Mouse (Mus musculus): ENCODE results near the gene Lrmda. TPM values are rescaled to one million over a fixed set of nuclear protein-coding genes. Genes with fewer than 3 reads are reported as not detected.

Lrmda gene
- total RNA-seq, 1 experiment from 2014 or later = 23.9 TPM

- ATAC-seq (replicated peaks in 1 of 2; ENCODE audit: insufficient read depth in 1 of 2, low FRiP score in 2 of 2, low TSS enrichment in 1 of 2, low read depth in 1 of 2, poor library complexity in 2 of 2, severe bottlenecking in 2 of 2) = no peak
Observed at GRCm38 (mm10) chr14:22928683-22929082, 909.2 kb downstream of the Lrmda start.

DNA sequence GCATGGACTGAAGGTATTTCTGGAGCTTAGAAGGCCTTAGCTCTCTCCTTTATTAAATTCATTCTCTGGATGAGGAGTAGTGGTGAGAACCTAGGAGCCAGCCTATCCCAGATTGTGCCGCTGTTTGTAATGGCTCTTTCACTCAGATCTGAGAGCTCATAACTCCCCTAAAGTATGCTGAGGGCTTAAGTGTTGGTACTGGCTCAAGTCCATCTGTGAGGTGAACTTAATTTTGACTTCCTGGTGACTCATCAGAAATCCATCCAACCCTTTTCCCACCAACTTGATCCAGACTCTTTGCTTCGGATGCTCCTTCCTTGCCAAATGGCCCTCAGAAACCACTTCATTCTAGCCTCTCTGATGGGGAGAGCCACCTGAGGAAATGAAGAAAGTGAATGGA lies 910.1 kb downstream of the Lrmda start:
- no peak for ATAC-seq (replicated peaks in 1 of 2; ENCODE audit: insufficient read depth in 1 of 2, low FRiP score in 2 of 2, low TSS enrichment in 1 of 2, low read depth in 1 of 2, poor library complexity in 2 of 2, severe bottlenecking in 2 of 2)

DNA sequence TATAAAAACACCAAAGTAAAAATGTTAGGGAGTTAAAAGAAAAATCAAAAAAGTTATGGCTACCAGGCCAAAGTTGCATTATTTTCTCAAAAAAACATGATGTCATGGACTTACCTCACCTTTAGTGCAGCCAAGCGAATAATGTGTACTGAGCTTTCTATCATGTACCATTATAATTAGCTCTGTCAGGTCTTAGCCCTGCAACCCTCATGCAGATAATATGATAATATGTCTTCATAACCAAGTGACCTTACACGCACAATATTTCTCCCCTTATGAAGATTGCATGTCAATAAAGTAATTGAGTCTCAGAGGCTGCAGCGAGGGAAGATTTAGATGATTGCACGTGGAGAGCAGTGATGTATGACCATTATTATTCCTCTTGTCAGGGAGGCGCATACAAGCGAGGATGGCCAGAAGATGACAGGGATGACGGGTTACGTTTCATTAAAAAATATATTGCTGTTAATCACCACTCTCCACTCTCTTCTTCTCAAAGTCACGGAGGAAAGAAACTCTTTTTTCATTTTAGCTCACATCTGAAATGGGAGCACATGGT lies 911.1 kb downstream of the Lrmda start:
- ATAC-seq (replicated peaks in 1 of 2; ENCODE audit: insufficient read depth in 1 of 2, low FRiP score in 2 of 2, low TSS enrichment in 1 of 2, low read depth in 1 of 2, poor library complexity in 2 of 2, severe bottlenecking in 2 of 2) = no peak

GRCm38 (mm10) chr14:22931114-22931822 lies 911.8 kb downstream of the Lrmda start:
- ATAC-seq (replicated peaks in 1 of 2; ENCODE audit: insufficient read depth in 1 of 2, low FRiP score in 2 of 2, low TSS enrichment in 1 of 2, low read depth in 1 of 2, poor library complexity in 2 of 2, severe bottlenecking in 2 of 2) = no peak

GRCm38 (mm10) chr14:22936701-22937100 lies 917.2 kb downstream of the Lrmda start:
- no peak for ATAC-seq (replicated peaks in 1 of 2; ENCODE audit: insufficient read depth in 1 of 2, low FRiP score in 2 of 2, low TSS enrichment in 1 of 2, low read depth in 1 of 2, poor library complexity in 2 of 2, severe bottlenecking in 2 of 2)

DNA sequence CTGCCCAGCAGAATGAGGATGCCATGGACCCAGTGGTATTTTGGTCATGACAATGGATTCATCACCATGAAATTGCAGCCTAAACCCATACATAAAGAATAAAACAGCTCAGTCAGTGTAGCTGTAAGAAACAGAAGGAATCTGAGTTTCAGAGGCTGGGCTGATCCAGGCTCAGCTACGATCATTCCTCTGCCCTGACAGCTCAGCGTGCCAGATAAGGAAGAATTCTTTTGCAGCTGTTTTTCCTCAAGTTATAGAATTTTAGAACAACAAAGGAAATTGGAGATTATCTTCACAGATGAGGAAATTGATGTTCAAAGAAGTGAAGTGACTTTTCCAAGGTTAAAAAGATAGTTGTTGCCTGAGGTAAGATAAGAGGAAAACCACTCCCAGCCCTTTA lies 921.1 kb downstream of the Lrmda start:
- ATAC-seq (replicated peaks in 1 of 2; ENCODE audit: insufficient read depth in 1 of 2, low FRiP score in 2 of 2, low TSS enrichment in 1 of 2, low read depth in 1 of 2, poor library complexity in 2 of 2, severe bottlenecking in 2 of 2) = no peak

DNA sequence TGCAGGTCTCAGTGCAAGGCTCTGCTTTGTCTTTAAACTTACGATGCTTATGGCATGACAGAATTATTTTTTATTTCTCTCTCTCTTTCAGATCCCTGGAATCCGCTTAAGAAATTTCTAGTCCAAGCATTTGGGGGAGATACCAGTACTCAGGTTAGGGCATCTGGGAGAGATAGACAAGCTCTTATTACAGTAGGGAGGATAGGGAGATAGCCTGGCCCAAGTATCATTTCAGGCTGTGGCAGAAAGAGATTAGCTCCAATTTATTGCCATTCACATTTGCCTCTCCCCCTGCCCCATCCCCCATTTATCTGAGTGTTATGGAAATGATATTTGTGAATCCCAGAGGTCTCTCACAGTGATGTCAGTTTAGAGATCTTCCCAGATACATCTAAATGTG lies 923.1 kb downstream of the Lrmda start:
- ATAC-seq (replicated peaks in 1 of 2; ENCODE audit: insufficient read depth in 1 of 2, low FRiP score in 2 of 2, low TSS enrichment in 1 of 2, low read depth in 1 of 2, poor library complexity in 2 of 2, severe bottlenecking in 2 of 2) = no peak

GRCm38 (mm10) chr14:22949466-22949865 lies 930.0 kb downstream of the Lrmda start:
- no peak for ATAC-seq (replicated peaks in 1 of 2; ENCODE audit: insufficient read depth in 1 of 2, low FRiP score in 2 of 2, low TSS enrichment in 1 of 2, low read depth in 1 of 2, poor library complexity in 2 of 2, severe bottlenecking in 2 of 2)

GRCm38 (mm10) chr14:22952981-22953380 lies 933.5 kb downstream of the Lrmda start:
- ATAC-seq (replicated peaks in 1 of 2; ENCODE audit: insufficient read depth in 1 of 2, low FRiP score in 2 of 2, low TSS enrichment in 1 of 2, low read depth in 1 of 2, poor library complexity in 2 of 2, severe bottlenecking in 2 of 2) = no peak

- no peak for ATAC-seq (replicated peaks in 1 of 2; ENCODE audit: insufficient read depth in 1 of 2, low FRiP score in 2 of 2, low TSS enrichment in 1 of 2, low read depth in 1 of 2, poor library complexity in 2 of 2, severe bottlenecking in 2 of 2)
Observed at GRCm38 (mm10) chr14:22960166-22960565, 940.7 kb downstream of the Lrmda start.

- no peak for ATAC-seq (replicated peaks in 1 of 2; ENCODE audit: insufficient read depth in 1 of 2, low FRiP score in 2 of 2, low TSS enrichment in 1 of 2, low read depth in 1 of 2, poor library complexity in 2 of 2, severe bottlenecking in 2 of 2)
Observed at GRCm38 (mm10) chr14:22964796-22965660, 945.5 kb downstream of the Lrmda start.

DNA sequence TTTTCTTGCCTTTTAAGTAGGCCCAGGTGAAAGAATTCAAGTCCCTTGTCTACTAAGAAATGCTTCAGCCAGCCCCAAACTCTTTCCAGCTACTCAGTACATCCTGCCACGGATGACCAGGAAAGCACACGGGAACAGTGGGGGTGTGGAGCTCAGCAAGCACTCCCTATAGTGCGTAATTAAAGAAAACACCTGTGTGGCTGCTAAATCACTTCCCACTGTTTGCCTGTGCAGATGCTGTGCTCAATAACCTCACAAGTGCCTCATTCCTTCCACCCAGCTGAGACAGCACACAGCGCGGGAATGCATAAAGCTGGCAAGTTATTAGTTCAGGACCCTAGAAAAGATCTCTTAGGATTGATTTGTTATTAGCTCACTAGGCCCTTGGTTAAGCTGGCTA lies 949.2 kb downstream of the Lrmda start:
- no peak for ATAC-seq (replicated peaks in 1 of 2; ENCODE audit: insufficient read depth in 1 of 2, low FRiP score in 2 of 2, low TSS enrichment in 1 of 2, low read depth in 1 of 2, poor library complexity in 2 of 2, severe bottlenecking in 2 of 2)

DNA sequence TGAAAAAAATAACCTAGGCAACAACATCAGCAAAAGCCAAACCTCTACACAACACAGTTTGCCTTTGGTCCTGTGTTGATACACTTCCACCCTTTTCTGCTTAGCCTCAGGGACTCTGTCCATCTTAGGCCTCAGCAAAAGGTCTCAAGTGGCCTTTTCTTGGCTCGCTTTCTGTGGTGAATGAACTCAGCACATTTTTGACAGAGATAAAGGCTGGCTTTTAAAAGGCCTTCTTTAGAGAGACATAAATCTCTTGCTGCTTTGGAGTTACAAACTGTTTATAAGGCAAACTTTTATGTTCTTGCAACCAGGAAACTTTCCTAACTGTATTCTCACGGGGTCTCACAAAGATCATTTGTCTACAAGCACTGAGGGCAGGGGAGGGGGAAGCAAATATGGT lies 967.2 kb downstream of the Lrmda start:
- ATAC-seq (replicated peaks in 1 of 2; ENCODE audit: insufficient read depth in 1 of 2, low FRiP score in 2 of 2, low TSS enrichment in 1 of 2, low read depth in 1 of 2, poor library complexity in 2 of 2, severe bottlenecking in 2 of 2) = no peak

GRCm38 (mm10) chr14:22988090-22988669 lies 968.7 kb downstream of the Lrmda start:
- ATAC-seq (replicated peaks in 1 of 2; ENCODE audit: insufficient read depth in 1 of 2, low FRiP score in 2 of 2, low TSS enrichment in 1 of 2, low read depth in 1 of 2, poor library complexity in 2 of 2, severe bottlenecking in 2 of 2) = no peak; a peak in 1 of 4 replicates

DNA sequence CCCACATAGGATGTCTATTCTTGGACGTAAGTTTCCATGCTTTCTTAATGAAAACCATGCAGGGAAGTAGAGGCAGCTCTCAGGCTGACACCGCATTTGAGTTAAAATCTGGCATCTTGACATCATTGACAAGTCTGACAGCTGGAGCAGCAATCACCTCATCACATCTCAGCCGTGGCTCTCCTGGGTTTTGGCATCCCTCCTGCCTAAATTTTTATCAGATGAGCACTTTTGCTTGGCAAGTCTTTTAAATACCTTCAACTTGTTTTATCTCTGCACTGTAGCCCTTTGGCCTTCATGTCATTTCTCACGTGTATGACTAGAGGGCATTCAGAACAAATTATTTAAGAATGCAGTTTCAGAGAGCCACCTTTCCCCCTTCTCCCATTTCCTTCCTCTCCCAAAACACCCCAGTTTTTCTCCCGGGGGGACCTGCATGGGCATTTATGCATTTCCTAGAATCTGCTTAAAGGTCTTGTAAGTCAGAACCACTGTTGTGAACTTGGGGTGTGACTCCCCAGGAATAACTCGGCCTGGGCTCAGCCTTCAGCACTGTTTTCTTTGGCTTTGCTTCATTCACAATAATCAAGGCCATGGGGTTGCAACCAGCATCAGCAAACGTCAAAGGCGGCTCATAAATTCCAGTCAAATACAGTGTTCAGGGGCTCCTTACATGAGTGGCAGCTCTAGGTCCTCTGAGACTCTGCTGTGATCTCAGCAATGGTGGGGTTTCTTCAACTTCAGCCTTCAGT lies 975.8 kb downstream of the Lrmda start:
- no peak for ATAC-seq (replicated peaks in 1 of 2; ENCODE audit: insufficient read depth in 1 of 2, low FRiP score in 2 of 2, low TSS enrichment in 1 of 2, low read depth in 1 of 2, poor library complexity in 2 of 2, severe bottlenecking in 2 of 2)

- ATAC-seq (replicated peaks in 1 of 2; ENCODE audit: insufficient read depth in 1 of 2, low FRiP score in 2 of 2, low TSS enrichment in 1 of 2, low read depth in 1 of 2, poor library complexity in 2 of 2, severe bottlenecking in 2 of 2) = no peak
Observed at GRCm38 (mm10) chr14:22998906-22999305, 979.4 kb downstream of the Lrmda start.

GRCm38 (mm10) chr14:23011989-23012388 lies 992.5 kb downstream of the Lrmda start:
- ATAC-seq (replicated peaks in 1 of 2; ENCODE audit: insufficient read depth in 1 of 2, low FRiP score in 2 of 2, low TSS enrichment in 1 of 2, low read depth in 1 of 2, poor library complexity in 2 of 2, severe bottlenecking in 2 of 2) = no peak
